ENCODE assay signal across 30 mouse cellular contexts in the genomic region with DNA sequence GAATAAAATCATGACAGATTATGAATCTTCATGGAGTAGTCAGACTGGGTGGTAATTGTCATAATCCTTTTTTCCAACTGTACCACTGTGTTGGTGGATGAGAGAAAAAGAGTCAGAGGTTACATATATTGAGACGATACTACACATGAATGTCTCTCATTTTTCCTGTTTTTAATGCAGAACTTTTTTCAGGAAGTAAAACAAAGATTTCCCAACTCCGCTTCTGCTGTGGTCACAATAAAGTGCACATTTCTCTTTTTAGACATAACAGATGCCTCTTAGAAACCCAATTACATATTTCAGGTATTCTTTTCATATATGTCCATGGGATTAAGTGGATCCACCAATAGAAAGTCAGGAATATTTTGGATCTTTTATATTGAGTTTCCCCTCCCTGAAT. TPM values are rescaled to one million over a fixed set of nuclear protein-coding genes. Genes with fewer than 3 reads are reported as not detected.
"Had no signal": no experiment of that assay in that cellular context is flagged by ENCODE, and none has a peak within 500 bp of the region (broad histone marks: within the 10 kb centered on the region; RNA-seq: fewer than 3 reads in every experiment).

No protein-coding gene starts in this region.

- H3K4me2 ChIP-seq: heart, embryonic 12.5 days; hindbrain, embryonic 12.5 days; hindbrain, embryonic 14.5 days; kidney, embryonic 15.5 days; limb, embryonic 12.5 days; liver, embryonic 13.5 days had no signal

- H3K27ac ChIP-seq: heart, embryonic 10.5 days; hindbrain, embryonic 10.5 days; hindbrain, embryonic 12.5 days; hindbrain, embryonic 14.5 days; kidney, embryonic 15.5 days; kidney, postnatal 0 days; left cerebral cortex, adult 2 months; limb, embryonic 10.5 days; limb, embryonic 12.5 days; liver, embryonic 13.5 days had no signal

- H3K4me3 ChIP-seq: heart, embryonic 10.5 days; heart, embryonic 12.5 days; hindbrain, embryonic 10.5 days; hindbrain, embryonic 12.5 days; kidney, embryonic 15.5 days; left cerebral cortex, adult 2 months; limb, embryonic 10.5 days; limb, embryonic 12.5 days; liver, embryonic 13.5 days had no signal

- DNase-seq: forebrain, postnatal 0 days; gastrocnemius, postnatal 14 days; gastrocnemius, postnatal 36 days; heart, postnatal 10 days; heart, postnatal 4 days; kidney, adult 11 months; kidney, adult 2 months; kidney, adult 9 months; kidney, postnatal 14 days; kidney, postnatal 36 days; layer of hippocampus, adult 9-11 months; liver; liver, embryonic 13.5 days had no signal

- H3K9me3 ChIP-seq: hindbrain, embryonic 12.5 days; kidney, embryonic 15.5 days; limb, embryonic 10.5 days; liver, embryonic 13.5 days had no signal

- ATAC-seq: forebrain, postnatal 0 days; hindbrain, embryonic 16.5 days; intestine, embryonic 16.5 days had no signal

- H3K4me1 ChIP-seq: heart, embryonic 10.5 days; heart, embryonic 12.5 days; hindbrain, embryonic 10.5 days; hindbrain, embryonic 12.5 days; kidney, embryonic 15.5 days; limb, embryonic 10.5 days; limb, embryonic 12.5 days; liver, embryonic 13.5 days had no signal

- H3K27me3 ChIP-seq: heart, embryonic 12.5 days; hindbrain, embryonic 12.5 days; kidney, embryonic 15.5 days; limb, embryonic 12.5 days; liver, embryonic 13.5 days had no signal

- H3K36me3 ChIP-seq: heart, embryonic 10.5 days; heart, embryonic 12.5 days; hindbrain, embryonic 10.5 days; hindbrain, embryonic 12.5 days; kidney, embryonic 15.5 days; limb, embryonic 10.5 days; limb, embryonic 12.5 days; liver, embryonic 13.5 days had no signal

- H3K9ac ChIP-seq: forebrain, postnatal 0 days; heart, embryonic 12.5 days; hindbrain, embryonic 12.5 days; hindbrain, embryonic 14.5 days; kidney, embryonic 15.5 days; limb, embryonic 12.5 days; liver, embryonic 13.5 days had no signal

RNA-seq across cellular contexts. Expression of a gene that starts 46.7 kb away (rescaled TPM):
- total RNA-seq: gastrocnemius, postnatal 14 days; gastrocnemius, postnatal 36 days; layer of hippocampus, adult 18-20 months; layer of hippocampus, postnatal 25 days; left cerebral cortex, adult 2 months; left cerebral cortex, postnatal 14 days; left cerebral cortex, postnatal 36 days had no signal
- polyA plus RNA-seq: forebrain, postnatal 0 days; heart, embryonic 10.5 days; heart, embryonic 12.5 days; heart, embryonic 14.5 days; hindbrain, embryonic 10.5 days; hindbrain, embryonic 12.5 days; hindbrain, embryonic 14.5 days; hindbrain, embryonic 16.5 days; limb, embryonic 10.5 days; limb, embryonic 12.5 days had no signal
